Mouse (Mus musculus): Measurements from ENCODE around the gene Mical3. TPM values are rescaled to one million over a fixed set of nuclear protein-coding genes. Genes with fewer than 3 reads are reported as not detected.
A peak's percentile ranks its signal among the peaks of the same experiment; 100 is the strongest.

Gene Mical3
- polyA plus RNA-seq, 1 experiment from 2014 or later, result 35.2 TPM

DNA sequence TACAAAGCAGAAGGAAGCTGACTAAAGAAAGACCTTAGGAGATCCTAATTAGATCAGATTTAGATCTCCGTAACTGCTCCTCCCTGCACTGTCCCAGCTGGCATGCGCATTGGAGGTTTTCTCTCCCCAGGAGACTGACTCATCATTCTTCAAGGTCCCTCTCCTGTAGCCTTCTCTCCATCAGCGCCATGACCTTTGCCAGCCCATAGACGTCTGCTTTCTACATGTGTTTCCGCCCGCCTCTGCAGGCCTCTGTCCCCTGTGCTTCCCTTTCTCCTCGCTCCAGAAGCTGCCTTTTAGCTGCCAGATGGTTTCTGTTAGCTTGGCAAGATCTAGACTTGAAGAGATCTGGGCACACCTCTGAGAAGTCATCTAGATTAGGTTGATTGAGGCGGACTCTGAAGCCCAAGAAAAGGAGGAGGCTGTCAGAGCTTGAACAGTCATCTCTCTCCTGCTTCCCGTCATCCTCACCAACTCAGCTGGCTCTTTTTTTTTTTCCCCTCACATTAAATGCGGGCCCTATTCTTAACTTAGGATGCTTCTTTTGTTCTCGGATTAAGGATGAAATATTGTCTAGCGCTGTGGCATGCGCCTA lies 14.3 kb upstream of the Mical3 start:
- 54% methylated on average over 13 of the region's 13 CpGs for WGBS
- Histone ChIP-seq H3K27ac (replicated peaks) (no peak overlapping the region), H3K9me3 (replicated peaks) (no peaks in the 10 kb centered on the region), H3K4me3 (replicated peaks) (no peak overlapping the region), H3K27me3 (replicated peaks) (no peaks in the 10 kb centered on the region), H3K4me2 (no peak overlapping the region), H3K36me3 (no peaks in the 10 kb centered on the region), H3K9ac (replicated peaks) (no peak overlapping the region), H3K4me1 (peaks cover 13% of the 10 kb centered on the region)
- no peak for ATAC-seq (ENCODE audit: low FRiP score)

DNA sequence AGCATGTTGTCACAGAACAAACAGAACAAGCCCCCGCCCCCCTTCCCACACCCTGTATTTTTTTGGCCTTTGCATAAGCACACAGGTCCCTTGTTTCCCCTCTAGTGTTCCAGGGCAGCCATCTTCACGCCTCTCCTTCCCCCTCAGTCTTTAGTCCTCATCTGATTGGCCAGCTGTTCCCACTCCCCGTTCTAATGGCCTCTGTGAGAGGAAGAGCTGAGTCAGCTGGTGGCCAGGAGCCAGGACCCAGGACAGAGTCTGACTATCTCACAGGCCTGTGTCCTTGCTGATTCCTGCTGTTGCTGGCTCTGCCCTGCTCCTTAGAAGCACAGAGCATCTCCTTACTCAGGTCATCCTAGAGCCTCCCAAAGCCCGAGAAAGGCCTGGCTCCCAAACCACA lies 13.3 kb upstream of the Mical3 start:
- ATAC-seq (ENCODE audit: low FRiP score), result peak; percentile 71; the same call in 1 of the 2 replicates
- H3K4me3 ChIP-seq (replicated peaks), result no peak overlapping the region
- H3K9me3 ChIP-seq (replicated peaks), result no peaks in the 10 kb centered on the region
- WGBS, result 50% methylated on average over 4 of the region's 4 CpGs
- no peaks in the 10 kb centered on the region for H3K27me3 ChIP-seq (replicated peaks)
- no peaks in the 10 kb centered on the region for H3K36me3 ChIP-seq
- no peak overlapping the region for H3K4me2 ChIP-seq
- no peak overlapping the region for H3K9ac ChIP-seq (replicated peaks)
- H3K27ac ChIP-seq (replicated peaks), result 0 out of 2 replicates have a peak overlapping the region, but pooled peaks have one; percentile 23
- H3K4me1 ChIP-seq, result peaks cover 13% of the 10 kb centered on the region

DNA sequence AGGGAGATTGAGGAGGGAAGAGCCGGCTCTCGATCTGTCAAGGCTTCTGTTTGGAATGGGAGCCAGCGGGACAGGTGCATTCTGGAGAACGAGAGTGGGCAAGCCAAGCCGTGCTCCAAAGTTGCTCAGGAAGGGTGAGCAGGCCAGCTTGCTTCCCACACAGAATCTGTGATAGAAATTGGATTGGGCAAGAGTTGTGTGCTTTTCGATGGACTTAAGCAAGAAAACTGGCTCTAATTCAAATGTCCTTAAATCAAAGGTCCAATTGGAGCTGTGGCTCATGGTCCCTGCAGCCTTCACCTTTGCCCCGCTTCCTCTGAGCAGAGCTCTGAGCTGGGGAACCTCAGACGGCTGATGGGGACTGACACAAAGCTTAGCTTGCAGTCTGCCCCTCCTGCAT lies 12.6 kb upstream of the Mical3 start:
- no peak for ATAC-seq (ENCODE audit: low FRiP score)
- WGBS, result 83% methylated on average over 8 of the region's 8 CpGs

DNA sequence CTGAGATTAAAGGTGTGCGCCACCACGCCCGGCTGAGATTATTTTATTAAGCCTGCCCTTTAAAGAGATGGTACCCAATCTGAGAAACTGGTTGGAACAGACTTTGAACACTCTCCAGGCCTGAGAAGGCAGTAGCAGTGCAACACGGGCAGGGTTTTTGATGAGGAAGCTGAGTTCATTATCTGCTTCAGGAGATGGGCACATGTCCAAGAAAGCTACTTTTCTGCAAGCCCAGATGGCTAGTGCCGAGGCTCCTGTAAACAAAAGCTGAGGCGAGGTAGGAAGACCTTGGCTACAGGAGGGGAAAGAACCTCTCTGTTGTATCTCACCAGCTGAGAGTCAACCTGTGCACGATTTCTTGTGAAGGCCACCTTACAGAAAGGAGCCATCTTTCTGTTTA lies 11.5 kb upstream of the Mical3 start:
- Histone ChIP-seq H3K4me2 (no peak overlapping the region), H3K4me1 (peaks cover 13% of the 10 kb centered on the region), H3K4me3 (replicated peaks) (no peak overlapping the region), H3K36me3 (no peaks in the 10 kb centered on the region), H3K9ac (replicated peaks) (no peak overlapping the region), H3K27ac (replicated peaks) (no peak overlapping the region), H3K27me3 (replicated peaks) (no peaks in the 10 kb centered on the region), H3K9me3 (replicated peaks) (no peaks in the 10 kb centered on the region)
- 77% methylated on average over 7 of the region's 7 CpGs for WGBS
- no peak for ATAC-seq (ENCODE audit: low FRiP score)

More for the DNA sequence above, 12.6 kb upstream of the Mical3 start:
- H3K4me2 ChIP-seq, result no peak overlapping the region
- H3K4me3 ChIP-seq (replicated peaks), result no peak overlapping the region
- no peaks in the 10 kb centered on the region for H3K9me3 ChIP-seq (replicated peaks)
- H3K27me3 ChIP-seq (replicated peaks), result no peaks in the 10 kb centered on the region
- peaks cover 13% of the 10 kb centered on the region for H3K4me1 ChIP-seq
- H3K27ac ChIP-seq (replicated peaks), result no peak overlapping the region
- no peak overlapping the region for H3K9ac ChIP-seq (replicated peaks)
- no peaks in the 10 kb centered on the region for H3K36me3 ChIP-seq

DNA sequence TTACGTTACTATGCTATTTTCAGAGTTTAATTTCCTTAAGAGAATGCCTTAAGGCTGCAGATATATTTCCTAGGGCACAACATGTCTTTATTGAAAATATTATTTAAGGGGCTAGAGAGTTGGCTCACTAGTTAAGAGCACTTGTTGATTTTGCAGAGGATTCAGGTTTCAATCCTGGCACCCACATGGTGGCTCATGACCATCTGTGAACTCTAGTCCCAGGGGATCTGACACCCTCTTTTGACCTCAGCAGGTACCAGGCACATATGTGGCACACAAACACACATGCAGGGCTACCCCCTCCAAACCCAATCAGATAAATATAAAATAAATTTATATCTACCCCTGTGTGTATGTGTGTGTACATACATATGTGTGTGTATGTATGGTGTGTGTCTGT lies 8.5 kb upstream of the Mical3 start:
- Histone ChIP-seq H3K4me3 (replicated peaks) (no peak overlapping the region), H3K36me3 (no peaks in the 10 kb centered on the region), H3K27ac (replicated peaks) (no peak overlapping the region), H3K4me1 (peaks cover 7% of the 10 kb centered on the region), H3K9me3 (replicated peaks) (no peaks in the 10 kb centered on the region), H3K9ac (replicated peaks) (no peak overlapping the region), H3K27me3 (replicated peaks) (no peaks in the 10 kb centered on the region), H3K4me2 (no peak overlapping the region)
- no peak for ATAC-seq (ENCODE audit: low FRiP score)
- 77% methylated on average over 1 of the region's 1 CpGs for WGBS

DNA sequence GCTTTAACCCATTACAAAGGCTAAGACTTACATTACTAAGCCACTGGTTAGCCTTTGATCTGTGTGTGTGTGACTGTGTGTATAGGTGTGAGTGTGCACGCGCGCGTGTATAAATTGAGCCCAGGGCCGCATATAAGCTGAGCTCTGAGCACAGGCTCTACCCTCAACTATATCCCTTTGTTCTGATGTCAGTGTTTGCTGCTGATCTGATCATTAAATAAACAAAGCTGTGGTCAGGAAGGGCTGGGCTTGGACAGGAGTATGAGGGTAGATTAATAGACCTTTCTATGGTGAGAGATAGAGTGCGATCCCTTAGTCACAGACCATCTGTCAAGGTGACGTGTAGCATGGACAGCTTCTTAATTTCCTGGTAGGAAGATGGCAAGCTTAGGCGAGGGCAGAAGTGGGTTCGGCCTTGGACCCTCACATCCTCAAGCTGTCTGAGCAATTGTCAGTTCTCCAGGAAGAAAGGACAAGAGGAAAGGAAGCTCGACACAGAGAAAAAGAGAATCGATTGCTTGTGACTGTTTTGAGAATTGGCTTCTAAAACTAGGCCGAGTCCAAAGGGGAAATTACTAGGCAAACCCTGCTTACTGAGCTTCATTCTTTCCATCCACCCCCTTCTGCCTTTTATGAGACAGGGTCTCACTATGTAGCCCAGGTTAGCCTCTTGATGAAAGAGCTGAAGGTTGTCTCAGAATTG lies 7.7 kb upstream of the Mical3 start:
- Histone ChIP-seq H3K27me3 (replicated peaks) (no peaks in the 10 kb centered on the region), H3K36me3 (no peaks in the 10 kb centered on the region), H3K9ac (replicated peaks) (no peak overlapping the region), H3K9me3 (replicated peaks) (no peaks in the 10 kb centered on the region), H3K4me3 (replicated peaks) (no peak overlapping the region), H3K27ac (replicated peaks) (no peak overlapping the region), H3K4me2 (no peak overlapping the region), H3K4me1 (no peaks in the 10 kb centered on the region)
- no peak for ATAC-seq (ENCODE audit: low FRiP score)
- WGBS, result 75% methylated on average over 12 of the region's 12 CpGs

DNA sequence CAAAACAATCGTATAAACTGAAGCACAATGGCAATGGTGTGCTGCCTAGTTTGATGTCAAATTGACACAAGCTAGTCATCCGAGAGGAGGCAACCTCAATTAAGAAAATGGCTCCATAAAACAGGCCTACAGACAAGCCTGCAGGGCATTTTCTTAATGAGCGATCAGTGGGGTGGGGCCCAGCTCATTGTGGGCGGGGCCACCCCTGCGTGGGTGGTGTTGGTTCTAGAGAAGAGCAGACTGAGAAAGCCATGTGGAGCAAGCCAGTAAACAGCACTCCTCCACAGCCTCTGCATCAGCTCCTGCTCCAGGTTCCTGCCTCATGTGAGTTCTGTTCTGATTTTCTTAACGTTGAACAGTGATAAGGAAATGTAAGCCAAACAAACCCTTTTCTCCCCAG lies 6.4 kb upstream of the Mical3 start:
- Histone ChIP-seq H3K4me1 (no peaks in the 10 kb centered on the region), H3K27me3 (replicated peaks) (no peaks in the 10 kb centered on the region), H3K9me3 (replicated peaks) (no peaks in the 10 kb centered on the region), H3K4me2 (no peak overlapping the region), H3K36me3 (no peaks in the 10 kb centered on the region), H3K9ac (replicated peaks) (no peak overlapping the region), H3K27ac (replicated peaks) (no peak overlapping the region), H3K4me3 (replicated peaks) (no peak overlapping the region)
- WGBS, result 45% methylated on average over 6 of the region's 6 CpGs
- ATAC-seq (ENCODE audit: low FRiP score), result no peak

DNA sequence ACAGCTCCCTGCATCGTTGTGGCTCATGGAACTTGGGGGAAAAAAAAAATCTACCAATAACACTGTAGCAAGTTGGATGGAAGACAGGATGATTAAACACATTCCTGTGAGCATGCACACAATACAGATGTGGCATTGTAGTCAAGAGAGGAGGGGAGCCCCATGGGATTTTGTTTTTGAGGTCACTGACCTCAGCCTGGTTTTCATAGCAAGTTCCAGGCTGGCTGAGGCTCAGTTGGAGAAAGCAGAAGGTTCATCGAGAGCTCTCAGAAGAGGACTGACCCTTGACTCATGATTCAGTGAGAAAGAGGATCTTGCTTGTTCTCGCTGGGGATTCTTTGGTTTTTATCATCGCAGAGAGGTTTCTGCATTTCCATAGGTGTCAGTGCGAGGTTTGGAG lies 4.1 kb upstream of the Mical3 start:
- WGBS, result 53% methylated on average over 5 of the region's 5 CpGs

DNA sequence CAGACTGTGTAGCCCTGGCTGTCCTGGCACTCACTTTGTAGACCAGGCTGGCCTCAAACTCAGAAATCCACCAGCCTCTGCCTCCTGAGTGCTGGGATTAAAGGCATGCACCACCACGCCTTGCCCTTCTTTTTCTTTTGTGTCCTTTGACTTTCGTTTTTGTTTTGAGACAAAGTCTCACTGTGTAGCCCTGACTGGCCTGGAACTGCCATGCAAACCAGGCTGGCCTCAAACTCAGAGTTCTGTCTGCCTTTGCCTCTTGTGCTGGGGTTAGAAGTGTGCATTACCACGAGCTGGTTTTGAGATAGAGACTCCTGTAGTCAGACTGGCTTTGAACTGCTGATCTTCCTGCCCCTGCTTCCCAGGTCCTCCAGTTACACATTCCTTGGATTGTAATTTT lies 3.5 kb upstream of the Mical3 start:
- Histone ChIP-seq H3K27me3 (replicated peaks) (no peaks in the 10 kb centered on the region), H3K9ac (replicated peaks) (no peak overlapping the region), H3K36me3 (no peaks in the 10 kb centered on the region), H3K4me2 (no peak overlapping the region), H3K9me3 (replicated peaks) (no peaks in the 10 kb centered on the region), H3K4me1 (peaks cover 6% of the 10 kb centered on the region), H3K27ac (replicated peaks) (no peak overlapping the region), H3K4me3 (replicated peaks) (no peak overlapping the region)
- no peak for ATAC-seq (ENCODE audit: low FRiP score)
- WGBS, result 27% methylated on average over 3 of the region's 3 CpGs

More for the DNA sequence above, 4.1 kb upstream of the Mical3 start:
- no peak overlapping the region for H3K4me2 ChIP-seq
- H3K4me1 ChIP-seq, result peaks cover 6% of the 10 kb centered on the region
- no peak for ATAC-seq (ENCODE audit: low FRiP score)
- no peaks in the 10 kb centered on the region for H3K9me3 ChIP-seq (replicated peaks)
- H3K36me3 ChIP-seq, result no peaks in the 10 kb centered on the region
- H3K9ac ChIP-seq (replicated peaks), result no peak overlapping the region
- no peak overlapping the region for H3K27ac ChIP-seq (replicated peaks)
- no peaks in the 10 kb centered on the region for H3K27me3 ChIP-seq (replicated peaks)
- H3K4me3 ChIP-seq (replicated peaks), result no peak overlapping the region

DNA sequence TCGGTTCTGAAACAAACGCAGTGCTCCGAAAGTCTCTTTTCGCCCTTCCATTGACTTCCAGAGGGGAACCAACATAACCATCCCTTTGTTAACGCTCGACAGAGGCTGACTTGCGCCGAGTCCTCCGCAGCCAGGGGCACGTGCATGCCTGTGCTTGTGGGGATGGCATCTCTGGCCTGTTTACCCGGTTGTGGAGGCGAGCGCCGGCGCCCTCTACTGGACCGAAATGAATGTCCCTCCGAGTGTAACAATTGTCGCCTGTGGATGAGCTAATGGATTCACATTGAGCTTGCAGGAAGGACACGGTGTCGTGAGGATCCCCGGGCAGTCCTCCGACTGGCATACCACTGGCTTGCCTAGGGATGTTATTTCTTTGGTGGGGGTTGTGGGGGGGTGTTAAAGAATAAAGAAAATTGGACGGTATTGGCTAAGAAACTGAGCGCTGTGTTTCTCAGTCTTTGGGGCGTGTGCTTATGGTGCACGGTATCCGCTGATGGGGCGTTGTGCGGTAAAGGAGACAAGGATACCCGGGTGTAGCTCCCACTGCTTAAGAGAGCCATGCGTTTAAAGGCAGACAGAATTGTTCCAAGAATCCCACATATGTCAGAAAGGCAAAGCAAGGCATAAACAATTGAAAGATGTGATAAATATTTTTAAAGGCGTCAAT lies 627 bp downstream of the Mical3 start:
- Histone ChIP-seq H3K36me3 (no peaks in the 10 kb centered on the region), H3K9ac (replicated peaks) (peak overlapping the region; percentile 54), H3K4me2 (peak overlapping the region; percentile 66), H3K27ac (replicated peaks) (peak overlapping the region; percentile 90), H3K4me3 (replicated peaks) (peak overlapping the region; percentile 48), H3K4me1 (peaks cover 21% of the 10 kb centered on the region), H3K9me3 (replicated peaks) (no peaks in the 10 kb centered on the region), H3K27me3 (replicated peaks) (no peaks in the 10 kb centered on the region)
- under 1% methylated on average over 32 of the region's 32 CpGs for WGBS
- peak; percentile 94 for ATAC-seq (ENCODE audit: low FRiP score)

DNA sequence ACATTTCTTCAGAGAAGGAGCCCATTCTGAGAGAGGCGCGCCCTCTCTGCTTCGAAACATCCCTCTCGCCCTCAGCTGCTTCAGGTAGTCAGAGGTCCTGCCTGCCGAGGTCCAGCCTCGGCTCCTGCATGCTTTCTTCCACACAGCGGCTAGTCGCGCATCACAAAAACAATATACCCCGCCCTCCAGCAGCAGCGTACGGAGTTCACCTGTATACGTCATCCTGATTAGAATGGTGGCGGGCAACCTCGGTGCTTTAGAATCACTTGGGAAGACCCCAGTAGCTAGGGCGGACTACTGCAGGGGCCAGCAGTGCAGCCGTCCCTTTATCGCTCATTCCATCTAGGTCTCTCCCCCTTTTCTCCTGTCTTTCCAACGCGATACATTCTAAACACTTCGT lies 1.3 kb downstream of the Mical3 start:
- peak; percentile 73 for ATAC-seq (ENCODE audit: low FRiP score)
- 8% methylated on average over 21 of the region's 21 CpGs for WGBS
- peak overlapping the region; percentile 48 for H3K4me3 ChIP-seq (replicated peaks)

DNA sequence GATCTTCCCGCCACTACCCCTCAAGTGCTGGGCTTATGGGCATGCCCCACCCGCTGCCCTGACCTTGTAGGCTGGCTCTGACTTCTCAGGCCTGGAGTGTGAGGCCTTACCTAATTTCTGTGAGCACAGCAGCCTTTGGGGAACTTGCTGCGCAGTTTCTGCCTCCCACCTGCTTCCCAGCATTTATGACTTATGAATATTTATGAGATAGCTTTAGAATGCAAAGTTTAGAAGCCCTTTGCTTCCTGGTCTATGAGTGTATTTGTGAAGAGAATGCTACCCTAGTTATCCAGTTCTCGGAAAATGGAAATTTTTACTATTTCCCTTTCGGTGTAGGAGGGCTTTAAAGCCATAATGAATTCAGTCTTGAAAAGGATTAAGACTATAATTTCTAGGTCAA lies 2.1 kb downstream of the Mical3 start:
- H3K4me1 ChIP-seq, result peaks cover 21% of the 10 kb centered on the region
- H3K36me3 ChIP-seq, result no peaks in the 10 kb centered on the region
- peak overlapping the region; percentile 90 for H3K27ac ChIP-seq (replicated peaks)
- no peaks in the 10 kb centered on the region for H3K27me3 ChIP-seq (replicated peaks)
- H3K4me3 ChIP-seq (replicated peaks), result peak overlapping the region; percentile 48
- peak overlapping the region; percentile 66 for H3K4me2 ChIP-seq
- H3K9ac ChIP-seq (replicated peaks), result peak overlapping the region; percentile 54
- 58% methylated on average over 5 of the region's 5 CpGs for WGBS
- no peaks in the 10 kb centered on the region for H3K9me3 ChIP-seq (replicated peaks)
- no peak for ATAC-seq (ENCODE audit: low FRiP score)

More for the DNA sequence above, 1.3 kb downstream of the Mical3 start:
- peaks cover 21% of the 10 kb centered on the region for H3K4me1 ChIP-seq
- peak overlapping the region; percentile 54 for H3K9ac ChIP-seq (replicated peaks)
- H3K4me2 ChIP-seq, result peak overlapping the region; percentile 66
- H3K9me3 ChIP-seq (replicated peaks), result no peaks in the 10 kb centered on the region
- no peaks in the 10 kb centered on the region for H3K27me3 ChIP-seq (replicated peaks)
- no peaks in the 10 kb centered on the region for H3K36me3 ChIP-seq
- peak overlapping the region; percentile 90 for H3K27ac ChIP-seq (replicated peaks)
